Mouse (Mus musculus) ES-E14 (cell line): Measurements from ENCODE around the gene Fam243.

Experiments
- CHD2 ChIP-seq: IDR thresholded peaks from 2 replicates; pipeline ENCODE4 v1.6.1; 2014; ENCODE audit warnings: mild to moderate bottlenecking, low read depth, low read length, inconsistent platforms
- MAFK ChIP-seq: IDR thresholded peaks from 2 replicates; pipeline ENCODE4 v1.6.1; 2014; ENCODE audit warnings: mild to moderate bottlenecking, low read depth, low read length, inconsistent platforms; ENCODE audit not compliant: insufficient read depth
- ZNF384 ChIP-seq: IDR thresholded peaks from 2 replicates; pipeline ENCODE4 v1.6.1; 2012; ENCODE audit warnings: low read depth, low read length, inconsistent platforms

- TF ChIP-seq MAFK (no peak), ZNF384 (no peak), CHD2 (no peak)
Observed at GRCm38 (mm10) chr16:92295328-92295727, 25.9 kb downstream of the Fam243 start.
